Mouse (Mus musculus) retina, embryonic 14.5 days (tissue): ENCODE data around the gene Il1b.

Experiments used
- DNase-seq: peaks from one replicate; pipeline ENCODE4 v3.0.0-alpha.2; 2015; ENCODE audit warnings: low spot score

The Il1b gene

GRCm38 (mm10) chr2:129371039-129371438 is at the start of gene Il1b:
Gene Il1b, minus strand, starts transcription at chr2:129371139.
- DNase-seq = no peak

- DNase-seq = no peak
Measured at GRCm38 (mm10) chr2:129419361-129419880, 48.5 kb upstream of the Il1b start.

GRCm38 (mm10) chr2:129414593-129414992 is 43.7 kb upstream of the Il1b start:
- DNase-seq = no peak

GRCm38 (mm10) chr2:129413488-129413887 is 42.5 kb upstream of the Il1b start:
- DNase-seq = no peak

GRCm38 (mm10) chr2:129411651-129412050 is 40.7 kb upstream of the Il1b start:
- no peak for DNase-seq

GRCm38 (mm10) chr2:129410344-129410743 is 39.4 kb upstream of the Il1b start:
- DNase-seq = no peak

GRCm38 (mm10) chr2:129408476-129408875 is 37.5 kb upstream of the Il1b start:
- peak; percentile 86 for DNase-seq

GRCm38 (mm10) chr2:129407596-129407995 is 36.7 kb upstream of the Il1b start:
- no peak for DNase-seq

- no peak for DNase-seq
Measured at GRCm38 (mm10) chr2:129406508-129406907, 35.6 kb upstream of the Il1b start.

- DNase-seq = no peak
Measured at GRCm38 (mm10) chr2:129403786-129404185, 32.8 kb upstream of the Il1b start.

GRCm38 (mm10) chr2:129402330-129402729 is 31.4 kb upstream of the Il1b start:
- no peak for DNase-seq

GRCm38 (mm10) chr2:129401803-129402202 is 30.9 kb upstream of the Il1b start:
- DNase-seq = no peak

GRCm38 (mm10) chr2:129398176-129398575 is 27.2 kb upstream of the Il1b start:
- DNase-seq = no peak

- peak; percentile 35 for DNase-seq
Measured at GRCm38 (mm10) chr2:129393524-129393923, 22.6 kb upstream of the Il1b start.

- no peak for DNase-seq
Measured at GRCm38 (mm10) chr2:129390161-129390560, 19.2 kb upstream of the Il1b start.

- no peak for DNase-seq
Measured at GRCm38 (mm10) chr2:129389323-129389722, 18.4 kb upstream of the Il1b start.

- DNase-seq = no peak
Measured at GRCm38 (mm10) chr2:129385331-129385730, 14.4 kb upstream of the Il1b start.

- DNase-seq = no peak
Measured at GRCm38 (mm10) chr2:129384272-129384660, 13.3 kb upstream of the Il1b start.

GRCm38 (mm10) chr2:129383512-129384271 is 12.8 kb upstream of the Il1b start:
- no peak for DNase-seq

GRCm38 (mm10) chr2:129380746-129381474 is 10.0 kb upstream of the Il1b start:
- DNase-seq = no peak

GRCm38 (mm10) chr2:129380211-129380610 is 9.3 kb upstream of the Il1b start:
- DNase-seq = no peak

GRCm38 (mm10) chr2:129373307-129373706 is 2.4 kb upstream of the Il1b start:
- DNase-seq = no peak

GRCm38 (mm10) chr2:129369615-129370014 is 1.3 kb downstream of the Il1b start:
- no peak for DNase-seq
